Mouse (Mus musculus) CH12.LX (cell line): ENCODE results near the gene Srgap1.

ENCODE experiments used
- JUND ChIP-seq: conservative IDR thresholded peaks from 2 replicates; pipeline ENCODE4 v1.6.1; 2011; ENCODE audit warnings: low read depth, low read length, improper control_type of control experiment
- POLR2A ChIP-seq: IDR thresholded peaks from 2 replicates; pipeline ENCODE4 v1.6.1; 2011; ENCODE audit warnings: low read depth, mild to moderate bottlenecking, improper control_type of control experiment, low read length
- ZNF384 ChIP-seq: IDR thresholded peaks from 2 replicates; pipeline ENCODE4 v1.6.1; 2012; ENCODE audit warnings: low read depth, low read length, improper control_type of control experiment, inconsistent platforms

DNA sequence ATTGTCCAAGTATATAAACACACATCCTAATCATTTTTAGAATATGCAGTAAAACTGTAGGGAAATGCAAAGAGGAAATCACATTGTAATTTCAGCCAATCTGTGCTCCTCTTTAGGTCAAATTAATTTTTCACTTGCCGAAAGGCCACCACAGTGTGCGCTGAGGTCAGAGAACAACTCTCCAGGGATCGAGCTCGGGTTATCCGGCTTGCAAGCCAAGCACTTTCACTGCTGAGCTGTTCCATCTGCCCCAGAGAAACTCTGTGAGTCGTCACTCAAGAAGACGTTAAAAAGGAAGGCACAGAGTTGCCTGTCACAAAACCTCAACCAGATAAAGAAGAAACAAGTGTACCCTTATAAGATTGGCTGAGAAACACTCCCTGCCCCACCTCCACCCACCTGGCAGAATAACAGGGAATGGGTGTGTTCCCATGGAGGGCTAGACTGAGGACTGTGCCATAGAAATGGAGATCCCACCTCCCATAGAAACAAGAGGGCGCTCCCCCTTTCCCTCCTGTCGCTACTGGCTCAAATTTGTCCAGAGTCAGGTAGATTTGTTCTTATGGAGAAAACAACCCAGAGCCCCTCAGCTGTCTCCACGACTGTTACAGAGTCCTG is 63.0 kb downstream of the Srgap1 start:
- TF ChIP-seq JUND (no peak), POLR2A (no peak), ZNF384 (no peak)
